Mouse (Mus musculus): ENCODE results near the gene Nr2c1.

The Nr2c1 gene

DNA sequence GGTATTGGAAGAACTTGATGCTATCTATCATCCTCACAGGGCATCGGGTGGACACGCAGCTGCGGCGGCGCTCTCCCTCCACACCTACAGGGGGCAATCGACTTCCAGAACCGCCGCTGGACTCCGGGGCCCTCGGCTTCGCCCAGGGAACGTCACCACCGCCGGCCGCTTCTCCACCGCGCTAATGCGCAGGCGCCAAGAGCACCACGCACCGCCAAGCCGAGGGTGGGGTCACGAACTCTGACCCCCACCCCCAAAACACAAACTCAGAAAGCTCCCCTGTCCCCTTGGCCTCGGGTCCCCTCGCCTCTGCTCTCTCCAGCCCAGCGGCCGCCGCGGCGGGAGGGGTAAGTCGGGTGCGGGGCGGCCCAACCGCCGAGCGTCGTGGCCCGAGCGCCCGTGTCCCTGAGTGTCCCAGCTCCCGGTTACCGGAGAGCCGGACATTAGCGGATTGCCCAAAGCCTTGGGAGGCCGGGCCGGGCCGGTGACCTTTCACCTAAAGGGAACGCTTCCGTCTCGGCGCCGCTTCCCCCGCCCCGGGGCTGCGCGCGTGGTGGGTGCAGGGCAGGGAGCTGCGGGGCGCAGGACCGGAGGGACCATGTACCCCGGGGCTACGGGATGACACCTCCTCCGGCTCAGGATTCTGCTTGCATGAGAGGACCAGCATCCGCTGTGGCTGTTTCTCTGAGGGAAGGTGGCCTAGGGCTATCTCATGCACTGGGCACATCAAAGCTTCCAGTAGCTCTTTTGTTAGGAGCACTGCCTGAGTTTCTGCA lies at the start of gene Nr2c1:
TSS of gene Nr2c1 (plus strand) at position 268 of the 776 bp plus-strand sequence.
- peak; percentile 93 to 94 for DNase-seq (ENCODE audit: low spot score in 2 of 2)

DNA sequence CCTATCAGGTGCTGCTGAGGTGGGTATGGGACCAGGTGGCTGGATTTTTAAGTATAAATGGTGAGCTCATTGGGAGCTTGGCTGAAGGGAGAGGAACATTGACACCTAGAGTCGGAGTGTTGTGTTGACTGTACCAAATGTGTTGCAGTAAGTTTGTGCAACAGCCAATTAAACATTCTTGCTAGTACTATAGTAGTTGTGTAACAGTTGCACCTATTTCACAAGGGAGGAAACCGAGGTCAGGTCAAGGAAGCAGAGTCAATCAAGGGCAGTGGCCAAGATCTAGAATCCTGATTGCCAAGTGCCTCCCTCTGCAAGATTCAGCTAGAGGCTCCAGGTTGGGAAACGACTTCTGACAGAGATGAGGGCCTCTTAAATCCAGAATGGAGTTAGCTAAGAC lies 49.7 kb upstream of the Nr2c1 start:
- no peak for DNase-seq (ENCODE audit: low spot score in 2 of 2)

DNA sequence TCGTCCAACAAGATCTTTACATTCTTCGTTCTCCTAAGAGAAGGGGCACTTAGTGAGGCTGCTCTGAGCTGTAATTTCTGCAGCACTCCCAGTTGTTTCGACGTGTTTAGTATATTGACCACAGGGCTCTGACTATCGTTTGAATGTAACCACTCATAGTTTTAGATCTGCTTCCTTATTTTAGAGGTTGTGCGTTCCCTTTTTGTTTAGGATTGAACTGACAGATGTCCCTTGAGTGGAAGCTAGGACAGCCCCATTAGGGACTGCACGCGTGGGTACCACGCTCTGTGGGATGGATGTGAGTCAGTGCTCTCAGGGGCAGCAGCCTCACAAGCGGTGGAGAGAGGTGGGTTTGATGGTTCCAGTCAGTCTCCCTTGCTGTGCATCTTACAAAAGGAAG lies 42.3 kb upstream of the Nr2c1 start:
- DNase-seq (ENCODE audit: low spot score in 2 of 2): no peak

DNA sequence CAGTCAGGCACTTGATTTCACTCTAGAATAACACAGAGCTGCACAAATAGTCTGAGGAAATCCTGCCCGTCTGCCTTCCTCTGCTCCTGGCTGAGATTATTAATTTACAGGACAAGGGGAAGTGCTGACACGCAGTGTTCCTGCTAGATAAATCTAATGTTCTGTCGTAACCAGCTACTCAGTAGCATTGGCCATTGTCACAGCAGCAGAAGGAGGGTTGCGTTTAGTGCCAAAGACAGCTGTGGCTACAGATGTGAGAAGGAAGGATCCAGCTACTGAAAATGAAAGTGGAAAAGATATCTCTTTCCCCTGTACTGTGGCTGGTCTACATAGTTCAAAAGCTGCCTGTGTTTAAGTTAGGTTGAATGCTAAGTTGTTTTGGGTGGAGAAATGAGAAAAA lies 40.7 kb upstream of the Nr2c1 start:
- no peak for DNase-seq (ENCODE audit: low spot score in 2 of 2)

DNA sequence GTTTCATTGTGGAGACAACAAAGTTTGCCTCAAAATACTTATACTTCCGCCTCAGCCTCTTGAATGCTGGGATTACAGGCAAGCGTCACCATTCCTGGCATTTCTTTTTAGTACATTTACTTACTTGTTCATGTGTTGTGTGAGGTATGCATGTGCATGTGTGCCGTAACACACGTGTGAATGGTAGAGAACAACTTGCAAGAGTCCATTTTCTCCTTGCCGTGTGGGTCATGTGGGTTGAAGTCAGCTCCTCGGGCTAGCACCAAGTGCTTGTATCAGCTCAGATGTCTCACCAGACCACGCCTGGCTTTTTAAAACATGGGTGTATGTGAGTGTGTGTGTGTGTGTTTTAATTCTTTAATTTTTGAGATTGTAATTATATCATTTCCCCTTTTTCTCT lies 40.2 kb upstream of the Nr2c1 start:
- DNase-seq (ENCODE audit: low spot score in 2 of 2): no peak

DNA sequence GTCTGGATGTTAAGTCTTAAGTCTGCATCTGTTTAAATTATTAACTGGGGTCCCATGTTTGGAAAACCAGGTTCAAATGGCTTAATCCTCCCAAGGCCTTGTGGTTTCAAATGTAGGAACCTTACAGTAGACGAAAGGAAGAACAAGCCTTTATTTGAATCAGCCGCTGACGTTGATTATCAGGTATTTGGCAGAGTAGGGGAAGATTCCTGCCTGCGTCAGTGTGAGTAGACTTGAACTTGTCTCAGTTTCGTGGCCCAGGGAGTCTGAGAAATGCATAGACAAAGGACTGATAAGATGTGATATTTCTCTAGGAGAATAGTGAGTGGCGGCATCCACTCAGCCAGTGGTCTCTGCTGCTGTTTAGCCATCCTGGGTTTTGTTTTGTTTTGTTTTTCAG lies 39.0 kb upstream of the Nr2c1 start:
- no peak for DNase-seq (ENCODE audit: low spot score in 2 of 2)

DNA sequence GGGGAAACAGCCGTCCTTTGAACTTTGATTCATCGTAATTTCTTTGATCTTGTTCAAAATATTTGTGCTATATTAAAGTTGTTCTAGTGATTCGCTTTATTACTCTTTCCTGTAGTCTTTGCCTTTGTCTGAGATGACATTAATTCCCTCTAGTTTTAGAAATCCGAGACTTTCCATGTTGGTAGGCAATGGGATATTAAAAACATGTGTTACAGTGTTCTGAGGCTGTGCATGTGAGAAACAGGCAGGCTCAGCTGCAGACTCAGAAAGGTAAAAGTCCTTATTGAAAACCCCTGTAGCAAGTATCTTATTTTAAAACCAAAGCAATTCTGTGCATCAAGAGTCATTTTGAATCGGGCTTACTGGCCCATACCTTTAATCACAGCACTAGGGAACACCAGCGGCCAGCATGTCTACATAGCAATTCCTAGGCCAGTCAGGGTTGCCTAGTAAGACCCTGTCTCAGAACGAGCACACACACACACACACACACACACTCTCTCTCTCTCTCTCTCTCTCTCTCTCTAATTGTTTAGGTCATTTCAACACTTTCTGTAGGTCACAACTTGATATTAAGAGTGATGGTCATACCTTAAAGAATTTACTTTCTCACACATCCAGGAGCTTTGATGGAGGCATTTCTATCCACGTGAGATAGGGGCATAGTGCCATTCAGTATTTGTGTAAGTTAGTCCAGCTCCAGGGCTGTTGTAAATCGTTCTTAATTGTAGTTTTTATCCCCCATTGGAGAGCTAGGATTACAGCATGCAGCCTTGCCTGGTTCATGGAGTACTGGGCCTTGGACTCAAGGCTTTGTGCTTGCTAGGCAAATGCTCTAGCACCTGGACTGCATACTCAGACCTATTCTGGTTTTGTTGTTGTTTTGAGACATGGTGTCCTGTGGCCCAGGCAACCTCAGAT lies 36.7 kb upstream of the Nr2c1 start:
- no peak for DNase-seq (ENCODE audit: low spot score in 2 of 2)

DNA sequence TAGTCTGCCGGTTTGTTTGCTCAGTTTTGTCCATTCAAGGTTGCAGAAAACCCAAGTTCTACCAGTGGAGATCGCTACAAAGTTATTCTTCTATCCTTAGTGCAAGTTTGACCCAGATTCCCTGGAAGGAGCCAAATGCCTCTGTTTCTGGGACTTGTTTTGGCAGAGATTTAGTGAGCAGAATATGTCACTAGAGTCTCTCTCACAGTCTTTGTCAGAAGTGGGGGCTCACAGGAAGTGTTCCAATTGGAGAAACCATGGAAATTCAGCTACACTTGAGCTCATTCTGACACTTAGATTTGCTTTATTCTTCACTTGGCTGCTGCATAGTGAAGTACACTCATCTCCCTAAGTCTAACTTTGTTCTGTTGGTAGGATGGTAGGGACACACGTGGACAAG lies 35.6 kb upstream of the Nr2c1 start:
- no peak for DNase-seq (ENCODE audit: low spot score in 2 of 2)

DNA sequence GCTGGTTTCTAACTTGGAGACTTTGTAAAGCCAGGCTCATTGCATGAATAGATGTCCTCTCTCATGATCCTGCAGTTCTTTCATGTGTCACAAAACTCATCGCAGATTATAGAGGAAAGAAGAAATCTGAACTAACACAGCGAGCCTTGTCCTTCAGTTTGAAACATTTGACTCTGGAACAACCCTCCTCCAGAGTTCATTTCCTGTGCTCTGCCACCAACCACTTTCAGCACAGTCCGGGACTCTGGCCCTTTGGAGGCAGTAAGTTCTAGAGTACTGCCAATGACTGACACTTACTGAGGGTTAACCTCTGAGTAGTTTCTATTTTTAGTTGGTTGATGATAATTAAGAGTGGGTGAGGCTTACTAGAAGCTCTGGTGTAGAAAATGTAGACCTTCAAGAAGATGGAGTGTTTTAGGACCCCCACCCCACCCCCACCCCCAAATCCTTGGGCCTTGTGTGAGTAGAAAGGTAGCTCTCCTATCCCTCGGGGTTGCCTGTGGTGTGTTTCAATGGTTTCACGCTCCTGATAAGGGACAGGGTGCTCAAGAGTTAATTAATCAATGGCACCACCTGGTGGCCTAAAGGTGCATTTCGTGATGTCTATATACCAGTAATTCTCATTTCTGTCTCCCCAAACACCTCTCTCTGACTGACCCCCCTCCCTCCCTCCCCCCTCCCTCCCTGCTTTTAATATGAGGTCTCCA lies 31.8 kb upstream of the Nr2c1 start:
- DNase-seq (ENCODE audit: low spot score in 2 of 2): peak; percentile 91

DNA sequence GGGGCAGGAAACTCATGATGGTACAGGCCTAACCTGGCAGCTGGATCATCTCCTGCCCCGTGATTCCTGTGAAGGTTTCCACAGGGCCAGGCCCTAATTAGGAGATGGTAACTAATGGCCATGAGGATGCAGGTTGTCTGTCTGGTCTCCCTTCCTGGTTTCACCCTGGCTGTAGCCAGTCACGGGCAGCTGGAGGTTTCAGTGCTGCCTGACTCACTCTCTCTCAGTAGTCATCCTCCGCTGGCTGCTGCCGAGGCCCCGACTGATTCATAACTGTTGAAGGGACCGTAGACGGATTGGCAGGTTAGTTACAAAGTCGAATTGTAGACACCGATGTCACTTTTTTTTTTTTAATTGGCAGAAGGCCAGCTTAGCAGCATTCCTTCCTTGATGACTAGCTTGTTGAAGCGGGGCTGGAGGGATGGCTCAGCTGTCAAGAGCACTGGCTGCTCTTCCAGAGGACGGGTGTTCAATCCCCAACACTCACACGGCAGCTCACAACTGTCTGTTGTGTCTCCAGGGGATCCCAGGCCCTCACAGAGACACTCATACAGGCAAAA lies 31.0 kb upstream of the Nr2c1 start:
- no peak for DNase-seq (ENCODE audit: low spot score in 2 of 2)

DNA sequence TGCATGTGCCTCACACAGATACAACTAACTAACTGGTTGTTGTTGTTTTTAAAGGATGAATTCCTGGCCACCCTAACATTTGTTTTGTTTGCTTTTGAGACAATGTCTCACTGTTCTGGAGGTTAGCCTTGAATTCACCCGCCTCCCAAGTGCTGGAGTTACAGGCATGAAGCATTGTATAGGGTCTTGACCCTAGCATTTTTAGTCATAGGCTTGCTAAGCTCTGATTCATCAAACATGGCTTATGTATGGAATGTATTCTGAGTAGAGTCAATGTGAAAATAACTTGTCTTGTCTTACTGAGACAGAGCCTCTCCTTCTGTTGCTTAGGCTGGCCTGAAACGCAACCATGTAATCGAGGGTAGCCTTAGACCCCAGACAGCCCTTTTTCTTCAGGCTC lies 29.9 kb upstream of the Nr2c1 start:
- no peak for DNase-seq (ENCODE audit: low spot score in 2 of 2)

DNA sequence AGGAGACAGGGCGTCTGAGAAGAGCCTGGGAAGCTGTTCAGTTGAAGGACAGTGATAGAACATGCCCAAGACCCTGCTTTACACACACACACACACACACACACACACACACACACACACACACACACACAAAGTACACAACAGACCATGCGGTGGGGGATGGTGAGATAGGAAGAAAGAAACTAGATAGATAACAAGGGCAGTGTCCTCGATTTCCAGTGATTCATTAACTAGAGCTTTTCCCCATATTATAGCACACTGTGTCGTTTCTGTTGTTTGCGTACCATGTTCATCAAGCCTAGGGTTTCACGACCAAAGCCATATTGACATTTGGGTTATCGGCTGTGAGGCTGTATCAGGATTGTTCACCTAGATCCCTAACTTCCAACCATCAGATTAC lies 28.8 kb upstream of the Nr2c1 start:
- DNase-seq (ENCODE audit: low spot score in 2 of 2): no peak

DNA sequence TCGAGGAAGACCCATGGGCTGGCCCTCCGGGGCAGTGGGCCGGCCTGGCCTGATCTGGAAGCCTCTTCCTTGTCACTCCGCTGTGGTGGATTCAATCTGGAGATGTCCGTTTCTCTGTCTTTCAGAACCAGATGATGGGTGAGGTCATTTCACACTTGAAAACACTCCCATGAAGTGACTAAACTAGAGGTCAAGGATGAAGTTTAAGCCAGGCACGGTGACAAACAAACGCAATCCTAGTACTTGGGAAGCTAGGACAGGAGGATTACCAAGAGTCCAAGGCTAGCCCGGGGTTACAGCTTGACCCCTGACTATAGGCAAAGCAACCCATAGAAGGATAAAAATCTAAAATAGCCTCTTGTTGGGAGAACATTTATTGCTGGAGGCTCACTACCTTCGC lies 27.1 kb upstream of the Nr2c1 start:
- no peak for DNase-seq (ENCODE audit: low spot score in 2 of 2)

DNA sequence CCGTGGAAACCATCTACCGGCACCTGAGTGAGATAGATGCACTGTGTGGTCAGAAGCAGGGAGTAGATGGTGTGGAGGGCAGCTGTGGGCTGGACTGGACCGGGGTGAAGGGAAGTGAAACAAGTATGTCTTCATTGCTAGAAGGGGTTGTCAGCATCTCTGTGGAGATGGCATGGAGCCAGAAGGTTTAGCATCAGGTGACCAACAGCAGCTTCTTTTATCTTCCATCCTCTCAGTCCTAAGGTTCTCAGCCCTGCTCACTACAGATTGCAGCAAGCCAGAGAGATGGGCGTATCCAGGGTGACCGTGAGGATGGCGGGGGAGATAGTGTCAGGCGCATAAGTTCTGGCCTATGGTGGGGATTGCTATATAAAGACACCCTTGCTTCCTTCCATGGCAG lies 25.2 kb upstream of the Nr2c1 start:
- DNase-seq (ENCODE audit: low spot score in 2 of 2): peak in 1 of 2 experiments; percentile 18

DNA sequence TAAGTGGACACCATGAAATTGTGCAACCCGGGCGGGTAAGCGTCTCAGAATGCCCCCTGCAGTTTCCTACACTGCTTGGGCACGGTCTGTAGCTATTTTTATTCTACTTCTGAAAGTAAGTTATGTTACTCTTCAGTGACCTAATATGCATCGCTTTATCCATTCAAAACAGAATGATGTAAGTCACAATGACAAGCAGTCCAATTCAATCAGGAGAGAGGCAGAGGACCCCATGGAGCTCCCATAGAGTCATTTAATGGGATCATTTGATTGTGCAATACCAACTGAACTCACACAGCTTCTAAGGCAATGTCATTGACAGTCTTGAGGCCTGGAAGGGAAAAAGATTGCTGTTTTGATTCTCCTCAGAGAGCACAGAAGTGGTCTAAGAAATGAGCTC lies 24.2 kb upstream of the Nr2c1 start:
- no peak for DNase-seq (ENCODE audit: low spot score in 2 of 2)

DNA sequence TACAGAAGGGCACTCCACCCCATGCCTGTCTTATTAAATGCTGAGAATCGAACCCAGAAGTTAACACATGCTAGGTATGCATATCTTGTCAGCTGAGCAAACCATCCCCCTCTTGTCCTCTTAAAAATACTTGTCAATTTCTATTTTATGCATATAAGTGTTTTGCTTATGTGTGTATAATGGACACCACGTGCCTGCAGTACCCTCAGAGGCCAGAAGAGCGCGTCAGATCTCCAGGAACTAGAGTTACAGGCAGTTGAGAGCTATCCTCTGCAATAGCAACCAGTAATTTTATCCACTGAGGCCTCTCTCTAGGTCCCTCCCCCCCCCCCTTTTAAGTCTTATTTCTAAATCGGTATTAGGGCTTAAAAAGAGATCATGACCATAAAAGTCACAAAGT lies 23.4 kb upstream of the Nr2c1 start:
- DNase-seq (ENCODE audit: low spot score in 2 of 2): no peak

DNA sequence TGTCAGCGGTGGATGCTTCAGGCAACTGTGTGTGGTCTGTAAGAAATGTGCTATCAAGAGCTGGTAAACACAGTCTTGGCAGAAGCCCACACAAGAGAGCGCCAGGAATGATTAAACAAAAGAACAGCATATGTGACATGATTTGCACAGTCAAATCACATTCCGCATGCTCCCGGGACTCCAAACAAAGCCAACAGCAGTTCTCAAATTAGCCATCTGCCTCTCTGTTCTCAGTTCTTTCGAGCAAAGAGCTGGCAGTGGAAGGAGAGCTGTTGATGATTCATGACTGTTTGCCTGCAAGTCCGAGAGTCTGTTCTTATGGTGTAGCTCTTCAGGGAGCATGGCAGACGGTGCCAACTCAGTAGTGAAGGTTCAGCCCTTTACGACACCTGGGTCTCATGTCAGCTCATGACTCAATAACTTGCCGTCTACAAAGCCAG lies 18.1 kb upstream of the Nr2c1 start:
- DNase-seq (ENCODE audit: low spot score in 2 of 2): peak; percentile 79 to 84

DNA sequence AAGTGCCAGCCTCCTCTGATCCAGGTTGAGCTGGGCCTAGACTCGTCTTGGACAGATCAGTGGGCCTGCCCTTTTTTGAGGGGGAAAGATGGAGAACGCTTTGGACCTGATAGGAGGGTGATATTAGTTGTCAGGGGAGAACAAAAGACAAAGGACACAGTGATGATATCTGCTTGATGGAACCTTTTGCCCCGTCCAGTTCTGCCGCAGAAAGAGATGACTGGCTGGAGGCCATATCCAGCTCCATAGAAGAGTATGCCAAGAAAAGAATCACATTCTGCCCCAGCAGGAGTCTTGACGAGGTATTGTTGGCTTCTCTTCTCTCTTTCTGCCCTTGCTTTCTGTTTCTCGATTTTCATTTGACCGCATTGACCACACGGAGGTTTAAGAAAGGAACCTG lies 14.7 kb upstream of the Nr2c1 start:
- no peak for DNase-seq (ENCODE audit: low spot score in 2 of 2)

DNA sequence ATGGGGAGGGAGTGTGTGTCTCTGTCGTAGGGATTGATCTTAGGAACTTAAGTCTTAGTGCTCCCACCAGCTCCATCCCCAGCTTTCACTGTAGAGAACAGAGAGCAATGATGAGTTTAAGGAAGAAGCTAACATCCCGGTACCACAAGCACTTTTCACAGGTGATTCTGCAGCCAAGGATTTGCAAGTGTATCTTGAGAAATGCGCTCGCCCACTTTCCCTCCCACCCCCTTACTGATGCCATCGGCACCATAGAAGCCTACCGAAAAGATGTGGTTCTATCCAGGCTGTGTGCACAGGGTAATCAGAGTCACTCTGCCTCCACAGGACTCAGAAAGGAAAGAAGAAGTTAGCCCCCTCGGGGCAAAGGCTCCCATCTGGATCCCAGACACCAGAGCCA lies 14.1 kb upstream of the Nr2c1 start:
- peak; percentile 26 to 47 for DNase-seq (ENCODE audit: low spot score in 2 of 2)

DNA sequence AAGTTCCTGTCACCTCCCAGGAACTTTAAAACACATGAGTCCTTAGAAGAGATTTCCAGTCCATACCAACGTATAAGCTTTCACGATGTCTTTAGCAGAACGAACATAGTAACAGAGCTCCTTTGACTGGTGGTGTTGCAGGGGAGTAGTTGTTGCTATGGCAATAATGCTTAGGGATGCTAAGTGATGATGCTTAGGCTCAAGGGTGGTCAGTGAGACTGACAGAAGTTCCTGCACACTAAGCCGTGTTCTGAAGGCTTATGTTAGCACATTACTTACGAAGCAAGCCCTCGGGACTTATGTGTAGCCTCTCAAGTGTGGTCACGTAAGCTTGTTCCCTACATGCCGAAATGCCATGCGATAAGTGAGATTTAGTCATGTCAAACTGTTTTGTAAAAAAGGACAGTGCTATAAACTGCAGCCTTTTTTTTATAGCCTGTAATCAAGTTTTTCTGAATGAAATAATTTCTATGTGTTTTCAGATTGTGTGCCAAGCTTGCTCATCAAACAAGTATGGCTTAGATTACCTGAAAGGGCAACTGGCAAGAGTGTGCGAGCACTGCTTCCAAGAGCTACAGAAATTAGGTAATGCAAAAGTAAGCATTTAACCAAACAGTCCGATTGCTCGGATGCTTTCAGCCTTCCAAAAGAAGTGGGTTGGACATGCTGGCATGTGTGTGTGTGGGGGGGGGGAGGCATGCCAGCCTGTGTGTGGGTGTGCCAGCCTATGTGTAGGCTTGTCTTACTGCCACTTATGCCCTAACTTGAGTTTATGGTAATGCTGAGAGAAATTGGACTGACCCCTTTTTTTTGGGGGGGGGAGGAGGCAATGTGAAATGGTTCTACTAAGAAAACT lies 13.1 kb upstream of the Nr2c1 start:
- peak; percentile 22 to 44 for DNase-seq (ENCODE audit: low spot score in 2 of 2)

DNA sequence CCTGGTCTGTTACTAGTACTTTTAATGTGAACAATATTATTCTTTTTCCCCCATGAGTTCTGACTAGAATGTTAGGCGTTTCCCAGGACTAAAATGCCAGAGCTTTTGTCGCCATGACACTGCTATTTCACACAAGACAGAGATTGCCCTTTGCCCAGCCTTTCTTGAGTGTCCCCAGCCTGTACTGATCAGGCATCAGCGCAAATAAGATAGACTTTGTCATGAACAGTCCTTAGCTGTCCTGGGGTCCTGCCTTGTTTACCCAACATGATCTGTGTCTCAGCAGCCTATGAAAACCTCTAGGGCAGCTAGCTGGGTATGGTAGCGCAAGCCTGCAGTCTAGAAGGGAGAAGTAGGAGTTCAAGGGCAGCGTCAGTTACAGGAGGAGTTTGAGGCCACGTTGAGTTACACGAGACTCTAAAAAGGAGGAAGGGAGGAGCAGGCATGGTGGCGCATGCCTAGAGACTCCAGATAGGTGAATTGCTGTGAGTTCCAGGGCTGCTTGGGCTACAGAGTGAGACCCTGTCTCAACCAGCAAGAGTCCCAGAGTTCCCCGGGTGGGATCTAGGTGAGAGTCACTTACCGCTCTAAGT lies 8.8 kb upstream of the Nr2c1 start:
- DNase-seq (ENCODE audit: low spot score in 2 of 2): no peak

Measured in right cerebral cortex, adult 2 months (tissue).